Mouse (Mus musculus) thymus, postnatal 4 days (tissue): Measurements from ENCODE around the gene Aox3.
A peak's percentile ranks its signal among the peaks of the same experiment; 100 is the strongest.

ENCODE experiments used
- DNase-seq: peaks from one replicate; pipeline ENCODE4 v3.0.0; 2021

Gene Aox3

DNA sequence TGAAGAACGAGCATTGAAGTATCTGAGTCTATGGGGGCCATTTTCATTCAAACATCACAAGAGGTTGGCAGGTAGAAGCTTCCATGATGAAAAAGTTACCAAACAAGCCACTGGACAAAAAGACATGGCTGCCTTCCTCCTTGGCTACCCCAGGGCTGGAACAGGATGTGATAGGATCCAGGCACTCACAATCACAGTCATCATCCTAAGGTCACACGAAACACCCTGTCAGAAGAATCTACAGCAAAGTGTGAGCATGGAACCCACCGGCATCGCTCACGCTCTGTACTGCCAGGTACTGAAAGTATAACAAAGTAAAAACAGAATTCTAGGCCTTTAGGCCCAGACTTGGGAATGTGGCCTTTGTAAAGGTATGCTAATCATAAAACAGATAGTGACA is 2.7 kb upstream of the Aox3 start:
- DNase-seq = no peak

DNA sequence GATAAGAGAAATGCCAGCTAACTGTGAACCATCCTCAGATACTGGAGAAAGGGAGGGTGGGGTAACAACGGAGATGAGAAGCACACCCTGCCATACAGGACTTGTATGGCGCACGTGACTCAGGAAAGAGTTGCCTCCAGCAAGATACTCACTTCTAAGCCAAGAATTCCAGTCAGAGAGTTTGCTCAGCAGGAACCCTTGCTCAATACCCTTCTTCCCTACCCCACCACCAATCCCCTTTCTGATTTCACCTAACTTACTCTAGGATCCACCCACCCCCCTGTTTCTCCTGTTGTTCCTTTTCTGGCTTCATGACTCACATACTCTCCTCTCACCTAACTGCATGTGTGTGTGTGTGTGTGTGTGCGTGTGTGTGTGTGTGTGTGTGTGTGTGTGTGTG is 1.6 kb upstream of the Aox3 start:
- DNase-seq = no peak

DNA sequence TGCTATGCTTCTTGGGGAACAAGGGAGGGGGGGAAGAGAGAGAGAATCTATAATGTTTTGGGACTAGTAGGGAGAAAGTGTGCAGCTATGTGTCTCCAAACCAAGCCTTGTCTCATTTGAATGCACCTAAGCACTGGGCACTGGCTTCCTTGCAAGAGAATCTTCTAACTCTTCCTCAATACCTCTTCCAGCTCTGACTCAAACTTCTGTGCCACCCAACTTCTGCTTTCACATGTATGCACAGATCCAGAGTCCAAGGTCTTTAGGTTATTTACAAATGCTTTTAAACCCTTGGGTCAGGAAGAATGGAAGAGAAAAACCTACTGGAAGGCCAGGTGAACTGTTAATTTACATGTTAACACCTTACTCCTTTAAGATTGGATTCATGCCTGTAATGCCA is 511 bp downstream of the Aox3 start:
- DNase-seq = no peak

- DNase-seq = no peak
These were observed 1.2 kb downstream of the Aox3 start for GRCm38 (mm10) chr1:58114021-58114560.

DNA sequence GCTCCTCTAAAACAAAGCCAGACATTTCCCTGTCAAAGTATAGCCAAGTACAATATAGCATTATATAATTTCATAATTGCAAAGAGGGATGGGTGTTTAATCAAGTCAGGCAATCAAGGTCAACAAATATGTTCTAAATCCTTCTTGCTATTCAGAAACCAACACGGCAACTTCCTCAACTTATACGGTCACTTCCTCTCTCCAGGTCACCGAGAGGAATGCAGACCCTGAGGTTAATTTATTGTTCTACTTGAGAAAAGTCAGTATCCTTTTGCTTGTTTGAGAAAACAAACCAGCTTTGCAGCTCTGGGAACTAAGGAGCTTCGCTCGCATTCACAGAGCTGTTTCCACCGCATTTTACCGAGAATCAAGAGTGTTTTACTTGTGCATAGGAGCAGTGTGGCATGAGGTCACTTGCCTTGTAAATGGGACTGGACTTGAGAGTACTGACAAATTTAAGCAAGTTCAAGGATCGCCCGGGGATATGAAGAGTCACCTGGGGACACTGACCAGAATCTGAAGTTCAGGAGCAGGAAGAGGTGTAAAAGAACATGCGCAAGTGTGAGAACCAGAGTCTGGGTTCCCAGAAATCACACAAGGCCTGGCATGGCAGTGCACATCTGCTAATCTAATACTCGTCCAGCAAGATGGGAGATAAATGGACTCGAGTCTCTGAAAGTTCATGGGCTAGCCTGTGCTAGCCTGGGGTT is 1.9 kb downstream of the Aox3 start:
- no peak for DNase-seq

DNA sequence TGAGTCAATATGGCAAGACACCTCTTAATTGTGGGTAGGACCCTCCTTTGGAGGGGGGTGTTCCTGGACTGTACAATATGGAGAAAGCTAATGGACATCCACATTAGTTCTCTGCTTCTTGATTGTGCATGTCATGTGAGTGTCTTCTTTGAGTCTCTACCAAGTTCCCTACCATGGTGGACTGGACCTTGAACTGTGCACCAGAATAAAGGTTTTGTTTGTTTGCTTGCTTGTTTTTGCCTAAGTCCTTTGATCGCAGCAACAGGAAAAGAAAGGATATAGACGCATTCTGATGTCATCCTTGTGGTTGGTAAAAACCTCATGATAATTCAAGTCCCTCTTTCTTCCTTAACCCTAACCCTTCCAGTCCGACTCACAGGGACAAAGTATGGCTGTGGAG is 5.3 kb downstream of the Aox3 start:
- no peak for DNase-seq

GRCm38 (mm10) chr1:58124901-58125300 is 12.0 kb downstream of the Aox3 start:
- no peak for DNase-seq

DNA sequence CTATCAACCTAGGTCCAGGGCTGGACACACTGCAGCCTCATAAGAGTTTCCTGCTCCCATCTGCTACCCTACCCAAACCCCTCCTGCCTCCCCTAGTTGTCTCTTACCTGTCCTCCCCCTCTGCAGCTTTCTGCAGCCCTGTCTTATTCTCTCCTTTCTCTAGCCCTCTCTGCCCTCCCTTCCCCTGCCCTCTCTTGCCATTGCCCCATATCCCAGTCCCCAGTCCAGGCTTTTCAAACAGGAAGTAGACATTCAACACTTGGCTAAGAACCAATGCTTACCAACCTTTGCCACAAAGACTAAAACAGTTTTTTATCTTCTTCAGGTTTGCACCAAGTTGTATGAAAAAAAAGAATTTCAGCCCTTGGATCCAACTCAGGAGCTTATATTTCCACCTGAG is 25.0 kb downstream of the Aox3 start:
- DNase-seq = no peak

DNA sequence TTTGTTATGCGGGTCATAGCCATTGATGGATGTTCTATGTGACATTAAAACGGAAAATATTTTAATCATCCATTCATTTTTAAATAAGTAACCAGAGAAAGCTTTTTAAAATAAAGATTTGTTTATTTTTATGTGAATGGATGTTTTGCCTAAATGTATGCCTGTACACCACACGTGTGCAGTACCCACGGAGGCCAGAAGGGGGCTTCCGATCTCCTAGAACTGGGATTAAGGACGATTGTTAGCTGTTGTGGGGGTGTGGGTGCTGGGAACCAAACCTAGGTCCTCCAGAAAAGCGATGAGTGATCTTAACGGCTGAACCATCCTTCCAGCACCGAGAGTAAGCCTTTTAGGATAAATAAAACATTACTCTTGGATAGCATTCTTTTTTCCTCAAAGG is 26.1 kb downstream of the Aox3 start:
- DNase-seq = peak; percentile 17

DNA sequence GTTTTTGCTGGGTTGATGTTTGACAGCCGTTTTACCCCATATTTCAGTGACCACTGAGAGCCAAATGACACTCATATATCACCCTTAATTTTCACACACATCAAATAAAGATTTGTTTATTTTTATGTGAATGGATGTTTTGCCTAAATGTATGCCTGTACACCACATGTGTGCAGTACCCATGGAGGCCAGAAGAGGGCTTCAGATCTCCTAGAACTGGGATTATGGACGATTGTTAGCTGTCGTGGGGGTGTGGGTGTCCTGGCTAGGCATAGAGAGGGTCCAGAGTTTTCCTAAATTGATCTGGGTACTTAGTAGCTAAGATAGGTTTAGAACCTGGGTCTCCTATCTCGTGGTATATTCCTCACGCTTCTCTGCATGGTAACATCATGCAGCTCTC is 27.7 kb downstream of the Aox3 start:
- DNase-seq = no peak

- DNase-seq = no peak
These were observed 31.6 kb downstream of the Aox3 start for GRCm38 (mm10) chr1:58144384-58145069.

DNA sequence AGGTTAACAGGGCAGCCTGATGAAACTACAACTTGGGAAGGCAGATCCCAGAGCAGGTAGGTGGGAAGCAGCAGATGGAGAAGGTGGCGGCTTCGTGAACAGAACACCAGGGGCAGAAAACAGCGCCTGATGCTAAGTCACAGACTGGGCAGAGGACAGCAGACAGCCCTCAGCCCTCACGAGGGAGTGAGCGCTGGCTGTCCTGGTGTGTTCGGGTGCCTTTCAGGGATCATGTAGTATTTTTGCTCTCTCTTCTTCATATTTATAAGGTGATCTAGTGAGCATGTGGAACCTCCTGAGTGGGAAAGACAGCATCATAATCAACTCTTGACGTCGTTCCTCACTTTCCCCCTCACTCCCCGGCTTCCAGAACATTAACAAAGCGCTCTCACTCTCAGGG is 33.1 kb downstream of the Aox3 start:
- DNase-seq = no peak

GRCm38 (mm10) chr1:58147776-58148175 is 34.8 kb downstream of the Aox3 start:
- DNase-seq = no peak

GRCm38 (mm10) chr1:58152247-58152646 is 39.3 kb downstream of the Aox3 start:
- no peak for DNase-seq

DNA sequence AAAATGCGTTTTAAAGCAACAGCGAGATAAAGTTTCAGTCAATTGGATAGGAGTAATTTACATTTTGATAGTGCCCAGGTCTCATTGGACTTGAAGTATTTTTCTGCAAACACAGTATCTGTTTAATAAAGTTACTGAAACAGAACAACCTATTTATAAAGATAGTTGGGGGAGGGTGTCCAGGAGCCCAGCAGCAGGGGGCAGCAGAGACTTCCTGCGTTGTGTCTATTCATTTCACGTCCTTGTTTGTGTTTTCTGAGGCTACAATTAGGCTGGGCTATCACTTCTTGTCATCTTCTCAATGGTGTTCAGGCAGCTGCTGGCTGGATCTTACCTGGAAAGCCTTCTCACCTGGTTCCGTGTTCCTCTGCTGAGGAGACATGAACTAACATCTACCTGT is 43.8 kb downstream of the Aox3 start:
- DNase-seq = peak; percentile 86

GRCm38 (mm10) chr1:58169893-58170292 is 57.0 kb downstream of the Aox3 start:
- DNase-seq = no peak

DNA sequence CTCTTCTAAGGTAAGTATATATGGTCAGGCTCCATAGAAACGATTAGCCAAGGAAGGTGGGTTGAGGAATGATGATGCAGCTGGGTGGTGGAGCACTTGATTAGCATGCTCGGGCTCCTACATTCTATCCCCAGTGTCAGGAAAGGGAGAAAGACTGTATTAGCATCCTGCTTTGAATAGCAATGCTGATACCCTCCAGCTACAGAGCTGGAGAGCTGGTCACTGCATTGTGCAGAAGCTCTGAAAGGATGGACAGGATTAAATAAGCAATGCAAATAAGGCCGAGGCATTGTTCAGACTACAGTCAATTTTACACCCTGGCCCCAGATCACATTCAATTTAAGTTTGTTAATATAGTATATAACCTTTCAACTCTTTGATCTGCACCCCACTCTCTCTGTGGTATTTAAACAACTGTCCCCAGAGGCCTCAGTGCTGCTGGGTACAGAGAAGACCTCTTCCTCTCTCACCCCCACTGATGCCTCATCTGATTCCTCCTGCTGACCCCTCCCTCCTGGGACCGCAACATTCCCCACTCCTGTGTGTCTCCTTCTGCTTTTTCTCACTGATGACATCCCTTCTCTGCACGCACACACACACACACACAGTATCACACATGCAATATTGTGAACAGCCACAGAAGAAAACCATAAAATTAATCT is 75.7 kb downstream of the Aox3 start:
- DNase-seq = no peak

DNA sequence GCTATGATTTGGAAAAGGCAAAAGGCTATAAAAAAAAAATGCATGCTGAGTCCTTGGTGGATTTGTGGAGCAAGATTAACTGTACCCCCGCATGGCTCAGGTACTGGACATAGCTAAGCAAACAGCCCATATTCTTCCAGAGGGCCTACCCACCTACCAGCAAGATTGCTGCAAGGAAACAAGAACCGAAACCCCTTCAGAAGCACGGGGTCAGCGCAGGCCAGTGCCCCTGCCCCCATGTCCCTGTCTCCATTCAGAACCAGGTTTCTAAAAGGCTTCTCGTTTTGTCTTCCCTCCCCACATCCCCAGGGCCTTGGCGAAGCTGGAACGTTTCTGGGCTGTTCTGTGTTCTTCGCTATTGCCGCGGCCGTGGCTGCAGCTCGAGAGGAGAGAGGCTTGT is 81.4 kb downstream of the Aox3 start:
- no peak for DNase-seq

DNA sequence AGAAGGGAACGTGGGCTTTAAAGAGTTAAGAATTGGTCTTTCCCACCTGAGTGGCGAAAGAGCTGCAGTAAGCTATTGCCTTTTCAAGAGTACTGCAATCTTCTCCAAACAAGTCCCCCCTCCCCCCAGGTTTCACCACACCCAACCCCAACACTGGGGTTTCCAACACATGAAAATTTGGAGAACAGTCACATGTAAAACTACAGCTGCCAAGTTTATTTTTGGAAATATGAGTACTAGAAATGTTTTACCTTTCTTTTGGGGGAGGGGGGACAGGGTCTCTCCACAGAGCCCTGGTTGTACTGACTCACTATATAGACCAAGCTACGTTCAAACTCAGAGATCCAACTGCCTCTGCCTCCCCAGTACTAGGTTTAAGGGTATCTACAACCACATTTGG is 82.1 kb downstream of the Aox3 start:
- DNase-seq = peak; percentile 10

GRCm38 (mm10) chr1:58195541-58195940 is 82.6 kb downstream of the Aox3 start:
- peak; percentile 84 for DNase-seq

DNA sequence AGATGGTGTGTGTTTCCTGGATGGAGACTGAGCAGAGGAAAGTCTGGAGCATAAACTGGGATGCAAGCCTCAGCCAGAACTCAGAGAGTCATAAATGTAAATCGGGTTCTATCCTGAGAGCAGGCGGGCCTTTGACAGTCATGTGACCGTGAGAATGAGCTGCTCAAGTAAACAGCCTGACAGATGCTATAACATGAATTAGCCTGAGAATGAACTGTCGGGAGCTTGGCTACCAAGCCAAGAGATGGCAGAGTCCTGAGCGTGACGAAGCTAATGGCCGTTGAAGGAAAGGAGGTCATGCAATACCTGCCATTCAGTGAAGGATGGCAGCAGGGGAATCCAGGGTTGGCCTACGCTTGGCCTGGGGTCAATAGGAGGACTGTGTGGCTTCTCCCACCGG is 84.1 kb downstream of the Aox3 start:
- no peak for DNase-seq

GRCm38 (mm10) chr1:58198386-58198785 is 85.5 kb downstream of the Aox3 start:
- no peak for DNase-seq

GRCm38 (mm10) chr1:58210203-58210602 is 97.3 kb downstream of the Aox3 start, which contains the start of gene Aox4:
Gene Aox4 (plus strand): TSS chr1:58210397.
- DNase-seq = no peak

GRCm38 (mm10) chr1:58212805-58213204 is 99.9 kb downstream of the Aox3 start:
- no peak for DNase-seq
